Mouse (Mus musculus) granulocyte monocyte progenitor cell, adult 5-6 weeks (primary cell): Measurements from ENCODE around the gene Tiam2. TPM values are rescaled to one million over a fixed set of nuclear protein-coding genes. Genes with fewer than 3 reads are reported as not detected.

ENCODE experiments used
- ATAC-seq: replicated peaks from 2 replicates; pipeline ENCODE4 v1.8.0; 2016; ENCODE audit warnings: mild to moderate bottlenecking, moderate TSS enrichment, inconsistent platforms; ENCODE audit not compliant: poor library complexity, severe bottlenecking
- total RNA-seq, 2 experiments: library from RNA; stranded (forward) in 1 of 2; stranded (reverse) in 1 of 2; fragments of 200-712, 200-1000 nt in 1 of 2; fragments of >200 nt in 1 of 2; fragmentation: Nextera tagmentation in 1 of 2; gene quantifications; 2 replicates each; pipeline ENCODE4 v1.2.3; 2014 to 2017

The Tiam2 gene
- total RNA-seq, 2 experiments from 2014 or later, result 5.6 to 7.7 TPM

GRCm38 (mm10) chr17:3487721-3488601 is 161.6 kb downstream of the Tiam2 start:
- 0 out of 2 replicates have a peak, but pooled peaks have one; percentile 18 for ATAC-seq

GRCm38 (mm10) chr17:3490216-3490895 is 164.0 kb downstream of the Tiam2 start:
- ATAC-seq, result peak; percentile 81

DNA sequence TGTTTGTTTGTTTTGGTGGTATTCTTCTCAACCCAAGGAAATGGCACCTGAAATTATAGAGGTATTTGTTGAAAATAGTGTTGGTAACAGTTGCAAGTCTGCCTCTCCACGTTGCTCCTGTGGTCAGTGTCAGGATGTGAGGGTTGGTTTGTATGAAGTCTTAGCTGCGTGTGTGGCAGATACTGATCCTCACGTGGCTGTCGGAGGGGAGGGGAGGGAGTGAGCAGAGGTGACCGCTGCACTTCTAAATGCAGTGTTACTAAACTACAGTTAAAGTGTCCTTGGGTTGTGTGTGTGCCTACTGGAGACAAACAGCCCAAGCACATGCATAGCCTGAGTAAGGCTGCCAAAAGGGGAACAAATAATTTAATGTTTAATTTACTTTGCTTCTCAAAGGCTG is 164.7 kb downstream of the Tiam2 start:
- peak; percentile 62 for ATAC-seq

- no peak for ATAC-seq
These were observed 165.3 kb downstream of the Tiam2 start for GRCm38 (mm10) chr17:3491667-3492066.

- no peak for ATAC-seq
These were observed 169.2 kb downstream of the Tiam2 start for GRCm38 (mm10) chr17:3495576-3495975.

GRCm38 (mm10) chr17:3496080-3496479 is 169.7 kb downstream of the Tiam2 start:
- no peak for ATAC-seq

- peak; percentile 91 for ATAC-seq
These were observed 171.7 kb downstream of the Tiam2 start for GRCm38 (mm10) chr17:3498086-3498485.

DNA sequence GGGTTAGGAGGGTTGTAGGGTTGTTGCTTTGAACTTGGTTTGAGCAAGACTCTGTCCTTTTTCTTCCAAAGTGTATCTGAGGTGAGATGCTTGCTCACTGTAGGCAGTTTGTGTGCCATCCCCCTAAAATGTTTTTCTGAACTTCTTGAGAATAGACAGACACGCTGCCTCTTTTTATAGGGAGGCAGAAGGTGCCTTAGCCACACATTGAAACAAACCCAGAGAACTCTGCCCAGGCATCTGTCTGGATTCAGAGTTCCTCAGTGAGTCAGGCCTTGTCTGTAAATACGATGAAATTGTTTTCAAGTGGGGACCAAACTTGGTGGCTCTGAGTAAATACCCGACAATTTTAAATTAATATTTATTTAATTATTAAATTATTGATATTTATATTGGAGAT is 172.2 kb downstream of the Tiam2 start:
- no peak for ATAC-seq

DNA sequence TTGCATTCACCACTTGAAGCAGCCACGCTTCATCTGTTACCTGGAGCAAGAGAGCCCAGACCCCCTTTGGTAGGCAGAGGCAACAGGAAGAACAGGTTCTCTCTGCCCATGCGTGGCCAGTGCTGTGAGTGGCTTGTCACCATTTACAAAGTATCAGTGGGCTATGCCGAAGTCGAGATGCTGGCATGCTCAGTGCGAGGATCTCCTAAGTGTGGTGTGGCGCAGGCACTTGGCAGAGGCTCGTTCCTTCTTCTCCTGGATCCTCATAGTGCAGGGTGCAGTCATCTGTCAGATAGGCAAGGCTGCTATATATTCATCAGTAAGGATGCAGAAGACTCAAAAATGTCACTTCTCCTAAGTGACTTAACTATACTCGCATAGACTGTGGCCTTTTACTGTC is 173.1 kb downstream of the Tiam2 start:
- ATAC-seq, result no peak

DNA sequence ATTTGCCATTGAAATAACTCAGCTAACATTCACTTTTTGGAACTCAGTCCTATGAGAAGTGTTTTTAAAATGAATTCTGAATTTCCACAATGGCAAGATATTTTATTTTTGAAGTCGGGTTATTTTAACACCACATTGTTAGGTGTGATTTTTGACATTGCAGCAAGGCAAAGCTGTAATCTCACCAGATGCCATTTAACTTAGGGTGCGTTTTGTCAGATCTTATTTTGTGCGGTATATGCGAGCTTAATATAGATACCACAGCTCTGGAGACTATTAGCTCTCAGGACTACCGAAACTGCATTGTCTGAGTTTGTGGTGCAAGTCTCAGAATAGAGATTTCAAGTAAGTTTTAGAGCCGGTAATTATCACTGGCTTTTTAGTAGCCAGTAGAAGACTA is 173.7 kb downstream of the Tiam2 start:
- ATAC-seq, result no peak

GRCm38 (mm10) chr17:3500936-3501335 is 174.6 kb downstream of the Tiam2 start:
- ATAC-seq, result no peak

DNA sequence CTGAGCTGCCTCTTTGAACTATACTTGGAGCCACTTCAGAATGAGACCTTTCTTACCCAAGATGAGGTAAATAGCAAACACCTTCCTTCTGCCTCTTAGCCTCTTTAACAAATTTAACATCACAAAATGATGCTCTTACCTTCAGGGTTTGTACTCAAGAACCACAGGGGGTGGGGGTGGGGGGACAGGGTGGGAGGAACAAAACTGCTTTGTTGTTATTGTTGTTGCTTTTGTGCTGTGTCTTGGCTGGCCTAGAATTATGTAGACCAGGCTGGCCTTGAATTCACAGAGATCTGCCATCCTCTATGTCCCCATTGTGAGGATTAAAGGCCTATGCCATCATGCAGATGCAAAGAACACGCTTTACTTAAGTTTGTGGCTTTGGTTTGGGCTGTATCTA is 179.3 kb downstream of the Tiam2 start:
- ATAC-seq, result no peak

DNA sequence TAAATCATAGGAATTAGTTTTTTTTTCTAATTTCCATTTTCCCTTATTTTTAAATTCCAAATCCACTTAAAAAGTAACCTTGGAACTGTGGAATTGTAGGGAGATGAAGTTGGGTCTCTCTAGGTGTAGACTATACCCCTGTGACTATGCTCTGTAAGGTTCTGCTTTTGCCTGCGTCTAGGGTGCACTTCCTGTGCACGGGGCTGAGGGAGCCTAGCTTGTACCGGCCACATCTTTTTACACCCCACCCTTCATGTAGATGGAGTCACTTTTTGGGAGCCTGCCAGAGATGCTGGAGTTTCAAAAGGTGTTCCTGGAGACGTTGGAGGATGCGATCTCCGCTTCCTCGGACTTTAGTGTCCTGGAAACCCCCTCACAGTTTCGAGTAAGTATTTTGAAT is 180.1 kb downstream of the Tiam2 start:
- ATAC-seq, result peak; percentile 74

GRCm38 (mm10) chr17:3509841-3510240 is 183.5 kb downstream of the Tiam2 start:
- ATAC-seq, result peak; percentile 94

- ATAC-seq, result no peak
These were observed 187.9 kb downstream of the Tiam2 start for GRCm38 (mm10) chr17:3514316-3514715.

- ATAC-seq, result no peak
These were observed 189.5 kb downstream of the Tiam2 start for GRCm38 (mm10) chr17:3515851-3516250.

DNA sequence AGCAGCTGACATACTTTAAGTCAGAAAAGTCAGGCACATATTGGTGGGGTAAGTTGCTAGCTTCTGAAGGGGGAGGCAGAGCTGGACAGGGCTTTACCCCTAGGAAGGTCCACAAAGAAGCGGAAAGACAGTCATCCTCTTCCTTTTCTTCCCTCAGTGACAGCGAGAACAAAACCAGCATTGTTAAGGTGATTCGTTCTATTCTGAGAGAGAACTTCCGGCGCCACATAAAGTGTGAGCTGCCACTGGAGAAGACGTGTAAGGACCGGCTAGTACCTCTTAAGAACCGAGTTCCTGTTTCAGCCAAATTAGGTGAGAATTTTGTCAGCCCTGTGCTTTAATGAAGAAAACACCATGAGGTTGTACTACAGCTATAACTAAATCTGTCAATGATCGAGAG is 190.0 kb downstream of the Tiam2 start:
- peak; percentile 17; the same call in 1 of the 2 replicates for ATAC-seq

DNA sequence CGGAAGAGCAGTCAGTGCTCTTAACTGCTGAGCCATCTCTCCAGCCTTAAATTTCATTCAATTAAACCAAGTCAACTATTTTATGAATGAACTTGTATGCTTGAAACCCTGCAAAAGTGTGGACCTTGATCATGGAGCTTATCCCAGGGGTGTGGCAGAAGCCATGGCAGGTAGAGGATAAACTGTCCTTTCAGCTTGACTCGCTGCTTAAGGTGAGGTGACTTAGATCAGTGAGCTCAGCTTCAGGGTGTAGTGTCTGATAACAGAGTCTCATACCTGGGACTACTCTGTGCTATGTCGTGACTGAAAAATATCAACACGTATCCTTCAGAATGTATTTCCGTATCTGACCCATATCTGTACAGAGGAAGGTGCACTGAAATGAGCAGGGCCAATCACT is 194.0 kb downstream of the Tiam2 start:
- no peak for ATAC-seq

GRCm38 (mm10) chr17:3527841-3528471 is 201.6 kb downstream of the Tiam2 start:
- ATAC-seq, result no peak

DNA sequence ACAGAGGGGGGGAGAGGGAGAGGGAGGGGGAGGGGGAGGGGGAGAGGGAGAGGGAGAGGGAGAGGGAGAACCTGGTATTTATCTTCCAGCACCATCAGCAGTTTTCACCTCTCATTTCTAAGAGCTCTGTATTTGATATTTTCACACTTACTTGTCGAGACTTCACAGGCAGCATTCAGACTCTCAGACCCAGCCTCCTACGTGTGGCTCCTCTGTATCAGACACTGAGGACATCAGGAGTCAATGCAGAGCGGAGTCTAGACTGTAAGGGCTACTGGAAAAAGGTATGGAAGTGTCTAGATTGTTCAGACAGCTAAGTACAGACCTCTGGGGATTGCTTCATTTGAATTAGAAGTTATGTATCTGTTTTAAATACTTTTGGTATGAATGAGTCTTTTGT is 203.2 kb downstream of the Tiam2 start:
- no peak for ATAC-seq

DNA sequence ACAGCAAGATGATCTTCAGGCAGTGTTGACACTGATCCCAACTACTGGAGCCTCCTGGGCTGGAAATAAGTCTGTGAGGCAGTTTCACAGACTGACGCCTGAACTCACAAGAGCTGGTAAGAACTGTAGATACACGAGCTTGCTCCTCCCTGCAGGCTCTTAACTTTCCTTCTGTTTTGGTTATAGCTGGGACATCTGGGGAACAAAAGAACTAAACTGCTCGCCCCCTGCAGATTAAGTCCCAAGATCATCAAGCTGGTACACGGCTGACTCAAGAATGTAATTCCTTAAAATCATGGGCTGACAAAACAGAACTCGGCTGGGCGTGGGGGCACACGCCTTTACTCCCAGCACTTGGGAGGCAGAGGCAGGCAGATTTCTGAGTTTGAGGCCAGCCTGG is 204.2 kb downstream of the Tiam2 start:
- no peak for ATAC-seq
